Mouse (Mus musculus) urinary bladder, postnatal 14 days (tissue): ENCODE measurements at regions not wholly inside any gene's neighbourhood (a gene's known extent, or its start where the extent isn't known, plus 50 kb on each side); places are given as distances from the start of the nearest gene placed in this dataset.

Experiments
- DNase-seq: peaks from one replicate; pipeline ENCODE4 v3.0.0; 2021; ENCODE audit warnings: low spot score

GRCm38 (mm10) chr12:9430656-9431055 is 139.3 kb upstream of the Osr1 start:
- no peak for DNase-seq

DNA sequence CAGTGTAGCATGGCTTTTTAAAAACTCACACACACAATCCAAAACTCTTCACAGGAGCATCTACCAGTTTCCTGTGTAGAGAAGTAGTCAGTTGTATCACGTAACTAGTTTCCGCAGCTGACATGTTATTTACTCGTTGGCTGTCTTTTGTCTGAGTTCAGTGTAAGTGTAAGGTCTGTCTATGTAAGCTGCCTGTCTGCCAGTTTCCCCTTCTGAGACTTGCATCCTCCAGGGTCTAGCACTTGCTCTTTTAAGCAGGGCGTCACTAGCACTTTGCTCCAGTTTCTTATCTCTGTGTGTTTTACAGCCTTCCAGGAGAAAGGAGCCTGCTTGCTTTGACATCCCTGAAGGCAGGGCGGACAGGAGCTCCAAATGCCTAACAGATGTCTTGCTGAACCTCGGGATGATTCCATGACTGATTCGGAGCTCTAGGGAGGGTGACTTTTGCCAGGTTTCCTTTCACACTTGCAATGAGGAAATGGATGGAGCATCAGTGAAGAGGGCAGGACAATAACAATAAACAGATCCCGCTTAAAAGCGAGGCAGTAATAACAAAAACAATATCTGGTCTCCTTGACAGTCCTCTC is 131.2 kb upstream of the Osr1 start:
- DNase-seq: peak; percentile 6

- peak; percentile 49 for DNase-seq
Observed at GRCm38 (mm10) chr12:9450620-9451019, 119.3 kb upstream of the Osr1 start.

DNA sequence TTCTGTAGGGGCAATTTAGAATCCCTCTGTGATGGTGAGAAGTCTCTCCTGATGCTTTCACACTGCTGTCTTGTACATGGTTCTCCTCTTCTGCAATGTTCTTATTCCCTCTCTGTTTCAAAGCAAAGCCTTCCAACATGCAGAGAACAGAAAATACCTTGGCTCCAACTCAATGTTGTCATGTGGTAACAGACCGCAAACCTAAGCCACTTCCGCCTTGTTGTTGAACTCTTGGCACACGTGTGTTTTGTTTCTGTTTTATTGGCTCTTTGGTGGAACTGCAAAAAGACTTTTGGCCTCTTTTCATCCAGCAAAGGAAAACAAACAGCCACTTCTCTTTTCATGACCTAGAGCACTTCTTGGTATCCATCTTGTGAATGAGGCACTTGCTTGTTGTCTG is 109.7 kb upstream of the Osr1 start:
- DNase-seq: no peak

DNA sequence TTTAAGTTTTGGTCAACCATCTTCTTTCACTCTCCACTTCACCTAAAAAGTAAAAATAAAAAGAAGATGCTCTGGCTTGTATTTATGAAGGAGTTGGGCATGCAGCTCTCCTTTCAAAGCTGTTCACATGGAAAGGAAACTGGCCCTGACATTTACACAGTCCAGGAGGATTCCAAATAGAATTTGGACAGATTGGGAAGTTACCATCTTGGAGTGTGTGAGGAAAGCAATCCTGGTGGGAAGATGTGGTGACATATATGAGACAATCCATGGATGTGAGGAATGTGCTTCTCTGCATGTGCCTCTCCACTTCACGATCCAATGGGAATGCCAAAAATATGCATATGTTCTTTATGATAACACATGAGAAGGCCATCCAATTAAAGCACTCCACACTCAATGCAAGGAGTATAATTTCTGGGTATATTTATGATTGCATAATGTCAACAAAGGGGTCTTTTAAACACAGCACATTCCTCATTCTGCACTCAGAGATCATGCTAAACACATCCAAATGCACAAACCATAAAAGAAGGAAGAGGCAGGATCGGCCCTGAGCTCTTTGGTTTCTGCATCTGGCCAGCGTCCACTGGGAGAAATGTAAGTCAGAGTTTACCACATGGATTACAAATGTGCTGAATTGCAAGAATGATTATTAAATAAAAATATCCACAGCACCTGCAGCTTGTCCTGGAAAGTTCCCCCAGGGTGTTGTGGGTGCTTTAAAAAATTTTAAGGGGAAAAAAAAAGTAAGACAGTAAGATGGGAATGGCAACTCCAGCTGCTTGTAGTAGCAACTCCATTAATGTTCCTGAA is 100.1 kb upstream of the Osr1 start:
- DNase-seq: no peak

DNA sequence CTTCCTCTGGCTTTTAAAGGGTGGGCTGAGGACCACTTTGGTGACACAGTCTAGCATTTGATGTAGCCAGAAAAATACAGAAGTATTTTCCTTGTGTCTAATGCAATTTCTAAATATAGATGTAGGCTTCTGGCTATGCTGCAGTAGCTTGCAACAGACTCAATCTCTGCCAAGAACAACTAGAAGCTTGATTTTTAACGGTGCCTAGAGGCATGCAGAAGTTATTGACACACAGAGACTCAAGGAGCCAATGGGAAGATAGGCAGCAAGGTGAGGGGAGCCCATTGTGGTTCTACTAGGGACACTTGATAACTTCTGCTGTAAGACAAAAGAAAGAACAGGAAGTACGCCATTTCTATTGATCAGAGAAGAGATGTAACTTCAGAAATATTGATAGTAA is 94.1 kb upstream of the Osr1 start:
- DNase-seq: no peak

DNA sequence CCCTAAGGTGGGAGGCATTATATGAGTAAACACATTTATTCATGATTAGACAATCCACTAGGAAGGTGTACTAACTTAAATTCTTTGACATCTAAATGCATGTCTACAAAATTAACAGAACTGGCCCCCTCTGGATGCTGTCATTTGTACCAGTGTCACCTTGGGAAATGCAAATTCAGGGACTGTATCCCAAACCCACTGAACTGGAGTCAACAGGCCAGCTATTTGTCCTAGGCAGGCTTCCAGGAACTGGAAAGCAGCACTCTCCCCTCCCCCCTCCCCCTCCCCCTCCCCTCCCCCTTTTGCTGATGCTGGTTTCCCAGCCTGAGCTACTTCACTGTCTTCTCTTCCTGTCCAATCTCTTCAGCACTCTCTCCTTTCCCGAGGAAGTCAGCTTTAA is 91.7 kb upstream of the Osr1 start:
- DNase-seq: no peak

GRCm38 (mm10) chr12:9487674-9488413 is 82.1 kb upstream of the Osr1 start:
- DNase-seq: no peak

DNA sequence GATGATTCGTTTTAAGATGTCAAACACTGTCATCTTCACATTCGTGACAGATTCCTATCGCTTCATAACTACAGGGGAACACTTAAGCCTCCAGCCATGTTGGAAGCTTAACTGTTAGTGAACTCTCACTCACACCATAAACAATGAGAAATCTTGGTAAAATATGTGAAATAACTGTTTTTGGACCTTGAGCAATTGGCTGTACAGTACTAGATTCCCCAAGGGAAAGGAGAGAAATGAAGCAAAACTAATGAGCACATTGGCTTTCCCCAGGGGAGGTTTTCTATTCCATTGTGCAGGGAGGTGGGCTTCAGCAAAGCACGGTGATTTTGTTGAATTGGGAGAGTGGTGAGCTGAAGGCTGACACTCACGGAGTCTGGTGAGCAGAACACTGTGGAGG is 56.0 kb upstream of the Osr1 start:
- no peak for DNase-seq

DNA sequence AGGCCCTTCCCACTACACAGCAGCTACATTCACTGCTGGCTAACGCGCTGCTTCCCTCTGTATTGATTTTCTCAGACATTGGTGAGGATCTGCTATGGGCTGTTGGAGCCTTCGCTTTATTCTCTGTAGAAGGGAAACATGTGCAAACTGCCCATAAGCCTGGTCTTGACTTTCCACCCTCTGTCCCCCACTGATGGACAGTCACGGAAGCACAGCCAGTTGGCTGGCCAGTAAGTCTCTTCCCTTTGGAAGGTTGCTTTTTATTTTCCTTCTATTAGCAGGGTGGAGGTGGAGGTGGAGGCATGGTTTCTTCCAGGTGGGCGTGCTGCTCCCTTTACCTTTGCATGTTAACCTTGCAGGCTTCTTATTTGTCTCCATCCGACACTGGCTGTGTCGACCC is 51.1 kb upstream of the Osr1 start:
- DNase-seq: no peak

- DNase-seq: no peak
Observed at GRCm38 (mm10) chr12:9519346-9519745, 50.6 kb upstream of the Osr1 start.
